Mouse (Mus musculus) liver, adult 2 months (tissue): ENCODE measurements at regions not wholly inside any gene's neighbourhood (a gene's known extent, or its start where the extent isn't known, plus 50 kb on each side); places are given as distances from the start of the nearest gene placed in this dataset.

ENCODE experiments used
- DNase-seq: peaks from one replicate; pipeline ENCODE4 v3.0.0-alpha.2; 2011; ENCODE audit warnings: low read depth, low spot score; ENCODE audit errors: extremely low read depth
- H3K27ac ChIP-seq: fragments of 200-500 bp; replicated peaks from 2 replicates; pipeline ENCODE4 v1.5.1; 2012; ENCODE audit warnings: low read depth, mild to moderate bottlenecking, control low read depth, inconsistent platforms, low read length; ENCODE audit not compliant: insufficient read depth
- H3K27me3 ChIP-seq: fragments of 200-500 bp; 2 replicates; pipeline ENCODE4 v1.6.1; 2012; ENCODE audit warnings: mild to moderate bottlenecking, moderate library complexity, low read length, inconsistent platforms; ENCODE audit not compliant: control insufficient read depth, insufficient read depth
- H3K36me3 ChIP-seq: fragments of 200-500 bp; 2 replicates; pipeline ENCODE4 v1.6.1; 2012; ENCODE audit warnings: low read length, inconsistent platforms; ENCODE audit not compliant: control insufficient read depth, insufficient read depth
- H3K4me1 ChIP-seq: fragments of 200-500 bp; 2 replicates; pipeline ENCODE4 v1.6.1; 2011; ENCODE audit warnings: low read length; ENCODE audit not compliant: control insufficient read depth, insufficient read depth
- H3K4me3 ChIP-seq: fragments of 200-500 bp; 2 replicates; pipeline ENCODE4 v1.5.1; 2011; ENCODE audit warnings: low read depth, mild to moderate bottlenecking, control low read depth, low read length, moderate library complexity; ENCODE audit not compliant: insufficient read depth
- H3K79me2 ChIP-seq: fragments of 200-500 bp; 2 replicates; pipeline ENCODE4 v1.6.1; 2012; ENCODE audit warnings: inconsistent platforms, mild to moderate bottlenecking, low read length, moderate library complexity; ENCODE audit not compliant: control insufficient read depth, insufficient read depth
- H3K9ac ChIP-seq: fragments of 200-500 bp; 2 replicates; pipeline ENCODE4 v1.6.1; 2012; ENCODE audit warnings: low read depth, mild to moderate bottlenecking, control low read depth, inconsistent platforms, low read length
- CTCF ChIP-seq: fragments of 200-500 bp; IDR thresholded peaks from 2 replicates; pipeline ENCODE4 v1.5.1; 2011; ENCODE audit warnings: low read depth, low read length, control low read depth
- POLR2A ChIP-seq: fragments of 200-500 bp; IDR thresholded peaks from 2 replicates; pipeline ENCODE4 v1.6.1; 2011; ENCODE audit warnings: low read length, control low read depth; ENCODE audit not compliant: insufficient read depth; ENCODE audit errors: extremely low read depth
- WGBS: fragments of 180-500 bp; shearing (Covaris S2); methylation state at CpG from one replicate; pipeline ENCODE4 v1.1.7; 2018; 5-methylcytosine and 5-hydroxymethylcytosine counted together

GRCm38 (mm10) chr1:184439506-184439905 lies 292.9 kb downstream of the Hlx start:
- Histone ChIP-seq H3K27me3 (no peaks in the 10 kb centered on the region), H3K9ac (no peak overlapping the region), H3K27ac (no peak overlapping the region), H3K79me2 (no peaks in the 10 kb centered on the region), H3K4me1 (no peaks in the 10 kb centered on the region; the same call in 1 of the 2 replicates), H3K36me3 (no peaks in the 10 kb centered on the region), H3K4me3 (no peak overlapping the region)
- 59% methylated on average over 3 of the region's 3 CpGs for WGBS
- no peak for TF ChIP-seq POLR2A
- TF ChIP-seq CTCF, result no peak
- DNase-seq, result no peak

- H3K36me3 ChIP-seq, result no peaks in the 10 kb centered on the region
- no peaks in the 10 kb centered on the region for H3K27me3 ChIP-seq
- 87% methylated on average over 3 of the region's 3 CpGs for WGBS
- H3K4me3 ChIP-seq, result no peak overlapping the region
- no peak overlapping the region for H3K9ac ChIP-seq
- H3K27ac ChIP-seq, result no peak overlapping the region
- DNase-seq, result no peak
- H3K79me2 ChIP-seq, result no peaks in the 10 kb centered on the region
- no peaks in the 10 kb centered on the region; the same call in 1 of the 2 replicates for H3K4me1 ChIP-seq
- TF ChIP-seq CTCF (no peak), POLR2A (no peak)
These were observed 296.0 kb downstream of the Hlx start for GRCm38 (mm10) chr1:184436387-184436786.

- no peak overlapping the region for H3K4me3 ChIP-seq
- no peaks in the 10 kb centered on the region for H3K79me2 ChIP-seq
- no peak overlapping the region for H3K9ac ChIP-seq
- no peaks in the 10 kb centered on the region for H3K27me3 ChIP-seq
- no peaks in the 10 kb centered on the region for H3K36me3 ChIP-seq
- TF ChIP-seq CTCF (no peak), POLR2A (no peak)
- DNase-seq, result no peak
- 65% methylated on average over 8 of the region's 8 CpGs for WGBS
- no peaks in the 10 kb centered on the region for H3K4me1 ChIP-seq
- H3K27ac ChIP-seq, result no peak overlapping the region
These were observed 303.8 kb downstream of the Hlx start for GRCm38 (mm10) chr1:184428612-184429011.

- Histone ChIP-seq H3K4me3 (no peak overlapping the region), H3K27me3 (no peaks in the 10 kb centered on the region), H3K9ac (no peak overlapping the region), H3K4me1 (no peaks in the 10 kb centered on the region), H3K79me2 (no peaks in the 10 kb centered on the region), H3K27ac (no peak overlapping the region), H3K36me3 (no peaks in the 10 kb centered on the region)
- WGBS, result 85% methylated on average over 3 of the region's 3 CpGs
- DNase-seq, result no peak
- no peak for TF ChIP-seq POLR2A
These were observed 304.4 kb downstream of the Hlx start for GRCm38 (mm10) chr1:184428035-184428434.

GRCm38 (mm10) chr1:184425694-184426093 lies 306.7 kb downstream of the Hlx start:
- DNase-seq, result no peak
- Histone ChIP-seq H3K27ac (no peak overlapping the region), H3K36me3 (no peaks in the 10 kb centered on the region), H3K27me3 (no peaks in the 10 kb centered on the region; the same call in 1 of the 2 replicates), H3K4me3 (no peak overlapping the region), H3K9ac (no peak overlapping the region), H3K79me2 (no peaks in the 10 kb centered on the region), H3K4me1 (no peaks in the 10 kb centered on the region)
- TF ChIP-seq POLR2A (no peak), CTCF (no peak)
- WGBS, result 100% methylated on average over 1 of the region's 1 CpGs

- Histone ChIP-seq H3K36me3 (no peaks in the 10 kb centered on the region), H3K4me1 (no peaks in the 10 kb centered on the region), H3K79me2 (no peaks in the 10 kb centered on the region), H3K27ac (no peak overlapping the region), H3K4me3 (no peak overlapping the region), H3K9ac (no peak overlapping the region), H3K27me3 (no peaks in the 10 kb centered on the region; the same call in 1 of the 2 replicates)
- TF ChIP-seq POLR2A (no peak), CTCF (no peak)
- DNase-seq, result no peak
- 77% methylated on average over 2 of the region's 2 CpGs for WGBS
These were observed 308.4 kb downstream of the Hlx start for GRCm38 (mm10) chr1:184424035-184424434.
